Mouse (Mus musculus): ENCODE data around the gene Hdgfl1.
A peak's percentile ranks its signal among the peaks of the same experiment; 100 is the strongest.

The Hdgfl1 gene

DNA sequence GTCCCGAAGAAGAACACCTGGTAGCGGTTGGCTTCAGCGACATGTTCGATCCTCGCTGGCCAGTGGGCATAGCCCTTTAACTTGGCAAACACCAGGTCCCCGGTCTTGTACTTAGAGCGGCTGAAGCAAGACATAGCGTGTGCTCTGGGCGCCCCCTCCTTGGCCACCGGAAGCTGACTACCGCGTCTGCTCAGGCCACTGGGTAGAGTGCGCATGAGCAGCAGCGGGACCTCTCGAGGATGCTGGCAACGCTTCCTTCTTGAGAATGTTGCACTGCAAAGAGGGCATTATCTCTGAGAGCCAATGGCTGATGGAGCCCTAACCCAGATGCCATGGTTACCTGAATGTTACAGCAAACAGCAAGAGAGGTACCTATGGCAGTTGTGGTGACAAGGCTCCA, at the start of gene Hdgfl1:
Gene Hdgfl1 (minus strand): TSS at position 211 of the 400 bp plus-strand sequence.
- no peak for DNase-seq (ENCODE audit: low read depth, low spot score)

DNA sequence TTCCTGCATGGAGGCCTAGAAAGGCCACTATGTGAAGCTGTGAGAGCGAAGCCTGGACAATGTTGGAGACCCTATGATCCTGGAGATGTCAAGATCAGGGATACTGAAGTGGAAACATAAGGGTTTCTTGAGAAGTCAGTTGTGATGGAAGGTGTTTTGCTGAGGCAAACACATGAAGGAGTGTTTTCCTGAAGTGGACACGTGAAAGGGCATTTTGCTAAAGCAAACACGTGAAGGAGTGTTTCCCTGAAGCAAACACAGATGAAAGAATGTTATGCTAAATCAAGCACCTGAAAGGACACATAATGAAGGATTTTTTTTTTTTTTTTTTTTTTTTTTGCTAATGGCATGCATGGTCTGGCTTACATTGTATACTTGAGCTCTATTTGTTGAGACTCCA, 25.5 kb upstream of the Hdgfl1 start:
- no peak for DNase-seq (ENCODE audit: low read depth, low spot score)

- DNase-seq (ENCODE audit: low read depth, low spot score): no peak
These were observed 541 bp downstream of the Hdgfl1 start for GRCm38 (mm10) chr13:26769424-26769823.

DNA sequence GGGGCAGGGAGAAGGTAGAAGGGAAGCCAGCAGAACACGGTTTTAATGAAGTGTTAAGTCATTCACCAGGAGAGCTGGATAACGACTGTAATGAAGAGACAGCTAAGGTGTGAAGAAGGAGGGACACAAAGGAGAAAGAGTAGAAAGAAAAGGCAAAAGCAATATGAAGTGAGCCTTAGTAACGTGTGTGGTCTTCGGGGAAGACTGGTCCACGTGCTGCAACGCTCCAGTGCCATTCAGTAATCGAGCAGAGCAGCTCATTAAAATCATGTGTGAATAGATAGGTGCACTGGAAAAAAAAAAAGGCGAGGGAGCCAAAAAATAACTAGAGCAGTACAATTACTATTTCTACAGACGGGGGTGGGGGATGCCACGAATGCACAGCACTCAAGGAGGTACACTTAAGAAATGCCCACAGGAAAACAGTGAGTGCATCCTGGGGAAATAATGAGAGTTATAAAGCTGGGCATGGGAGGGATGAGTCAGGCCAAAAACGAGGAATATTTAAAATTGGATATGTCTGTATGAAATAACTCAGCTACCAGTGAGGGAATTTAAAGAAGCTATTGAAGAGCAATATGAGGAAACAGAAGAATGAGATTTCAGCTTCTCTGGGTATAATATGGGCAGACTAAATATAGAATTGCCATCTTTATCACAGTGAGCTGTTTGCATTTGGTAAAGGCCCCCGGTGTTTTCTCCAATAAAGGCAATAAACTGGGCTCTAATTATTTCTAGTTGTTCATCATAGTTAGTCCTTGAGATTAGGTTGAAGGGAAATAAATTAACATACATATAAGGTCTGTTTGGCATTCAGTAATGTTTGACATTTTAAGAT, 7.8 kb downstream of the Hdgfl1 start:
- no peak for DNase-seq (ENCODE audit: low read depth, low spot score)

- no peak for DNase-seq (ENCODE audit: low read depth, low spot score)
These were observed 17.1 kb downstream of the Hdgfl1 start for GRCm38 (mm10) chr13:26752863-26753262.

DNA sequence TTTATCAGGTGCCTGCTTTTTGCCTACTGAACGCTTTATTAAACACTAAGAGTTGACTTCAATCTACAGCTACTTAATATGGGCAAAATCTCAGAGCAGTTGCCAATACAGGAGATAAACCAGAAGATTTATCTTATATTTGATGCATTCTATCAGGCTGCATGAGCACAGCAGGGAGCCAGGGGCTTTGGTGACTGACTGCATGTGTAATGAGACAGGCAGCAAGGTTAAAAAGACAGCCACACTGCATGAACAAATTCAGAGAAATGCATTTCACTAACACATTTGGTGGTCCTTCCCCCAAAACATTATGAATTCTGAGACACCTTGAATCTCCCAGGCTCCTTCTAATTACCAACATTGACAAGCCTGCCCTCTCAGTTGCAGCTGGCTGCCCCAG, 17.6 kb downstream of the Hdgfl1 start:
- no peak for DNase-seq (ENCODE audit: low read depth, low spot score)

DNA sequence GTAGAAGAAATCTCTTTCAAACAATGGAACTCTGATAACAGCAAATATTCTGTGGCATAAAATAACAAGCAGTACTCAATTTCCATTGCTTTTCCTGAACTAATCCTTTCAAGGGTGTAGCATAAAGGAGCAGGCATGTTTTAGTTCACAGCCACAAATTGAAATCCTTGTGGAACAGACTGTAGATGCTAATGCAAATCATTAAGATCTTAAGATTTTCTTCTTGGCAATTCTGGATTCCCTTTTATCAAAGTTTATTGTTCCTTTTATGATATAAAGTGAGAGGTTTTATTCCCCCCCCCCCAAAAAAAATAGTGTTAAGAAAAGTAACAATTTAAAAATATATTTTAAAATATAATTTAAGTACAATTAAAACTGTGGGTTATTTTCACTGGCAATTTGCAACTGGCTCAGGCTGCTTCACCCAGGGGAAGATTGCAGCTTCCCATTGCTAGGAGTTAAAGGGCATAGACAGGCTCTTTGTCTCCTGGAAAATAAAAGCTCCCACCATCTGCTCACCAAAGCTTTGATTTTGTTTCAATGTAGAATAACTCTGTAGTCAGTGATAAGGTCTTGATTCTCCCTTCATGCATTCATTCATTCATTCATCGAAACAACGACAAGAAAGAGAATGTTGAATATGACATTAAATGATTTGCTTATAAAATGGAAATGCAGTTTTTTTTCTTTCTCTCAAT, 24.1 kb downstream of the Hdgfl1 start:
- DNase-seq (ENCODE audit: low read depth, low spot score): no peak

DNA sequence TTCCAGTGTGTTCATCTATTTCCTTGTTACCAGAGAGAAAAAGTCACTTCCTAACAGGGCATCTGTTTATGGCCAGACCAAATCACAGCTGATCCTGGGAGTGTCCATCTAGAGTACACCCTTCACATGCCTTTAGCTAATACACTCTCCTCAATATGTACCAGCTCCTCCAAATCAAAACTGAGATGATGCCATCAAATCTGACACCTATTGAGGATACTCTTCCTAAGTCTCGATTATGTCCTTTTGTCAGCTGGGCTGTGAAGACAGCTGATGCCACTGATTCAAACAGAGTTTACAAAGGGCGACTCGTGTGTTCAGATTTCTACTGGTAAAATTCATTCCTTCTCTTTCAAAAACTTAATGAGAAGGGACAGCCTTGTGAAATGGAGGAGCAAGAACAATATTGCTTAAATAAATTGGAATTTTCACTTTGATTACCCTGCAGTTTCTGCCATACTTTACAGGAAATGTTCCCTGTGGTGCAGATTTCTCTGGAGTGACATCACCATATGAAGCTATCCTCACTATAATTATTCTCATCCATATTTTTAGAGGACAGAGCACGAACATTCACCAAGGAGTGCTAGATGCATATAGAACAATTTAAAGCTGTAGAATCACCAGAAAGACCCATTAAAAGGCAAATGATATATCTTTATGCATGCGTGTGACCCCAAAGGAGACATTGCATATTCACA, 24.8 kb downstream of the Hdgfl1 start:
- no peak for DNase-seq (ENCODE audit: low read depth, low spot score)

DNA sequence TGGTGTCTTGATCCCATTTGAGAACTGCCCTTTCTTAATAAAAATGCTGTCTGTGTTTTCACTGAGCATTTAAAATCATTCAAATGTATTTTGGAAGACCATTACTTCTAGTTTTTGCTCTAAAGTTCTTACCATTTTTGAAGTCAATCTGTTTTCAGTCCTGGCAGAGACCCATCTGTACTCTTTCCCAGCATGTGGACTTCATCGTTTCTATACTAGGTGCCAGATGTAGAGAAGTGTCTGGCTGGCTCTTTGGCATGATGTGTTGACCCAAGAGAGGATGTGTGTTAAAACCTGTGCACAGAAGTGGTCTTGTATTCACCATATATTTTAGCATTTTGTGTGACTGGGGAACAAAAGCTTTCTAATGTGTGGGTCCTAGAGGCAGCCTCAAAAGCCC, 25.9 kb downstream of the Hdgfl1 start:
- no peak for DNase-seq (ENCODE audit: low read depth, low spot score)

- no peak for DNase-seq (ENCODE audit: low read depth, low spot score)
These were observed 35.0 kb downstream of the Hdgfl1 start for GRCm38 (mm10) chr13:26734981-26735380.

DNA sequence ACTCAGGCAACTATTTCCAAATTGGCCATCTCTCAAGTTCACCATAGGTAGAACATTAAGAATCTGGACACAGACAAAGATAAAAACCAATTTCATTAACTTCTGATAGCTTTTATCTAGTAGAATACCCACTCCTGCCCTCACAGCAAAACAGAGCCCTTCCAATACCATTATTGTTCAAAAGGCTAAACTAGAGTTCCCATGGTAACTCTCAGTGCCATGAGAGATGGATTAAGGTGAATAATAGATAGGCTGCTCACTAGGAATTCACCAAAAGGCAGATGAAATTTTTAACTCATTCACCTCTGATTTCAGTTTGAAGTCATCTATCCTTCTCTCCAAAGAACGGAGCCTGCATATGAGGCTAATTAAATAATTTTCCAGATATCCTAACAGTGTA, 45.7 kb downstream of the Hdgfl1 start:
- DNase-seq (ENCODE audit: low read depth, low spot score): no peak

GRCm38 (mm10) chr13:26721333-26721732, 48.6 kb downstream of the Hdgfl1 start:
- peak; percentile 10 for DNase-seq (ENCODE audit: low read depth, low spot score)

DNA sequence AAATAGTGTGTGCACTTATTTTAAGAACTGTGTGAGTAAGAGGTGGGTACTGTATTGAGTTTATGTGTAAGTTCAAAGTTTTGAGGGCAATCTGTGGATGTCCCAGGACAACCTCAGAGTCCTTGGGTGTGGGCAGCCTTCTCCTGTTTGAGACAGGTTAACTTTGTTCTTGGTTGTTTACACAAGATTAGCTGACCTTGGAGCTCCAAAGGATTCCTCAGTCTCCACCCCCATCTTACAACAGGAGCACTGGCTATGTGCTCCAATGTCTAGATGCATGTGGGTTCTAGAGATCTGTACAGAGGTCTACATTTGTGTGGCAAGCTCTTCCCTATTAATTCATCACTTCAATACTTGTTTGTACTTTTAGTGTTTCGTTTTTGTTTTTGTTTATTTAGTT, 49.0 kb downstream of the Hdgfl1 start:
- DNase-seq (ENCODE audit: low read depth, low spot score): peak; percentile 7

DNA sequence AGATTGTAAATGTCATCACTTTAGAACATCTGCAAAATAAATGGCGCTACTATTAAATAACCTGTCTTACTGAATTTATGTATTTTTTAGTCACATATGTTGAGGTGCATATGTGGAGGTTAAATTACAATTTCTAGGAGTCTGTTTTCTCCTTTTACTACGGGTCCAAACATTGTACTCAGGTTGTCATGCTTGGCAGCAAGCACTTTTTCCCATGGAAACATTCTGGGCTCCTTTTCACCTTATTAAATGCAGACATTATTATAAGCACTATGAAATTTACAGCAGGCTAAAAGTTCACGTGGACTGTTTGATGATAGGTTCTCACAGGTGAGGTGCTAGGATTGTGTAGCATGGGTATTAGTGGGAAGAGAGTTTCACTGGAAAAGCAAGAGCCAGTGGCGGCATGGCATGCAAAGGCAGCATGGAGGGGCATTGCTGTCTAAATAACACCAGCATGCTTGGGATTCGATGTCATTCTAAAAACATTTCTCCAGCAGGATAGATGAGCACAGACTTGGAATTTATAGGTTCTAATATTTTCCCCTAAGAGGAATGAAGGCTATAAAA, 50.7 kb downstream of the Hdgfl1 start:
- DNase-seq (ENCODE audit: low read depth, low spot score): no peak

Measured in A20 (cell line).